Mouse (Mus musculus): Measurements from ENCODE around the gene Ints1.

GRCm38 (mm10) chr5:139816445-139816844 is 41.0 kb upstream of the Ints1 start:
- no peak for TF ChIP-seq CTCF (conservative IDR thresholded peaks at IDR 0.05; ENCODE audit: low read length)
- TF ChIP-seq NANOG (IDR thresholded peaks at IDR 0.05; ENCODE audit: borderline replicate concordance, low read length) = no peak

All from E14TG2a.4 (cell line).